Mouse (Mus musculus) CH12.LX (cell line): Measurements from ENCODE around the gene Ranbp9. TPM values are rescaled to one million over a fixed set of nuclear protein-coding genes. Genes with fewer than 3 reads are reported as not detected.

ENCODE experiments used
- DNase-seq: peaks from one replicate; pipeline ENCODE4 v3.0.0-alpha.2; 2013; ENCODE audit errors: extremely low read depth
- H3K27ac ChIP-seq: 2 replicates; pipeline ENCODE4 v1.5.1; 2012; ENCODE audit warnings: low read depth, mild to moderate bottlenecking, control low read depth, moderate library complexity; ENCODE audit not compliant: insufficient read depth
- H3K27me3 ChIP-seq: replicated peaks from 2 replicates; pipeline ENCODE3; 2012; ENCODE audit warnings: inconsistent platforms
- H3K36me3 ChIP-seq, 2 experiments: replicated peaks in 1 of 2; 2 replicates each; pipeline versions ENCODE3 to v1.6.1; 2012; ENCODE audit warnings: inconsistent platforms in 1 of 2, low read length in 1 of 2, mild to moderate bottlenecking in 1 of 2, mixed read lengths in 1 of 2, moderate library complexity in 1 of 2; ENCODE audit not compliant: control insufficient read depth in 1 of 2, insufficient read depth in 1 of 2
- H3K4me1 ChIP-seq, 2 experiments: 2 replicates each; pipeline ENCODE4 v1.6.1; 2012; ENCODE audit warnings: inconsistent platforms in 1 of 2, moderate library complexity in 1 of 2; ENCODE audit not compliant: insufficient read depth in 2 of 2, control insufficient read depth in 1 of 2
- H3K4me2 ChIP-seq: 2 replicates; pipeline ENCODE4 v1.6.1; 2012; ENCODE audit warnings: low read depth, mild to moderate bottlenecking, control low read depth; ENCODE audit not compliant: poor library complexity, insufficient read depth, severe bottlenecking
- H3K4me3 ChIP-seq, 3 experiments: fragments of 150-350 bp in 1 of 3; sonication (generic) in 1 of 3; replicated peaks in 1 of 3; 2 replicates each; pipeline versions ENCODE3 to v1.5.1; 2011 to 2012; ENCODE audit warnings: low read depth in 2 of 3, low read length in 2 of 3, mild to moderate bottlenecking in 2 of 3, moderate library complexity in 2 of 3, control low read depth in 1 of 3, improper control_type of control experiment in 1 of 3, inconsistent platforms in 1 of 3, mixed read lengths in 1 of 3; ENCODE audit not compliant: poor library complexity in 1 of 3
- H3K79me2 ChIP-seq: replicated peaks from 2 replicates; pipeline ENCODE4 v1.6.1; 2012; ENCODE audit warnings: mild to moderate bottlenecking, moderate library complexity; ENCODE audit not compliant: control insufficient read depth, poor library complexity, insufficient read depth, severe bottlenecking; ENCODE audit errors: extremely low read depth
- H3K9ac ChIP-seq: 2 replicates; pipeline ENCODE4 v1.6.1; 2012; ENCODE audit warnings: low read depth, mild to moderate bottlenecking, control low read depth, moderate library complexity; ENCODE audit not compliant: insufficient read depth
- H3K9me3 ChIP-seq: replicated peaks from 2 replicates; pipeline ENCODE3; 2012; ENCODE audit warnings: low read length, inconsistent platforms, mixed read lengths
- BHLHE40 ChIP-seq: IDR thresholded peaks from 2 replicates; pipeline ENCODE4 v1.6.1; 2011; ENCODE audit warnings: mild to moderate bottlenecking, low read depth, low read length, improper control_type of control experiment
- CHD1 ChIP-seq: IDR thresholded peaks from 2 replicates; pipeline ENCODE4 v1.6.1; 2012; ENCODE audit warnings: low read depth, low read length, improper control_type of control experiment, inconsistent platforms
- ELF1 ChIP-seq: IDR thresholded peaks from 2 replicates; pipeline ENCODE4 v1.6.1; 2014; ENCODE audit warnings: low read depth, mild to moderate bottlenecking, inconsistent platforms, low read length, improper control_type of control experiment
- GABPA ChIP-seq: IDR thresholded peaks from 2 replicates; pipeline ENCODE4 v1.6.1; 2012; ENCODE audit warnings: low read depth, low read length, improper control_type of control experiment, inconsistent platforms; ENCODE audit not compliant: insufficient replicate concordance
- HCFC1 ChIP-seq: IDR thresholded peaks from 2 replicates; pipeline ENCODE4 v1.6.1; 2012; ENCODE audit warnings: low read depth, mild to moderate bottlenecking, inconsistent platforms, low read length, improper control_type of control experiment
- IRF4 ChIP-seq: IDR thresholded peaks from 2 replicates; pipeline ENCODE4 v1.6.1; 2014; ENCODE audit warnings: low read depth, mild to moderate bottlenecking, inconsistent platforms, low read length, improper control_type of control experiment
- JUND ChIP-seq: conservative IDR thresholded peaks from 2 replicates; pipeline ENCODE4 v1.6.1; 2011; ENCODE audit warnings: low read depth, low read length, improper control_type of control experiment
- KAT2A ChIP-seq: IDR thresholded peaks from 2 replicates; pipeline ENCODE4 v1.6.1; 2012; ENCODE audit warnings: low read length, improper control_type of control experiment, inconsistent platforms; ENCODE audit not compliant: insufficient replicate concordance
- MEF2A ChIP-seq: IDR thresholded peaks from 2 replicates; pipeline ENCODE4 v1.6.1; 2014; ENCODE audit warnings: low read depth, mild to moderate bottlenecking, inconsistent platforms, low read length, improper control_type of control experiment, borderline replicate concordance
- MXI1 ChIP-seq: IDR thresholded peaks from 2 replicates; pipeline ENCODE4 v1.6.1; 2011; ENCODE audit warnings: mild to moderate bottlenecking, low read depth, low read length, improper control_type of control experiment
- MYC ChIP-seq: IDR thresholded peaks from 2 replicates; pipeline ENCODE4 v1.6.1; 2011; ENCODE audit warnings: low read depth, mild to moderate bottlenecking, improper control_type of control experiment, low read length
- NELFE ChIP-seq: IDR thresholded peaks from 2 replicates; pipeline ENCODE4 v1.6.1; 2011; ENCODE audit warnings: low read depth, low read length, improper control_type of control experiment
- POLR2A ChIP-seq: IDR thresholded peaks from 2 replicates; pipeline ENCODE4 v1.6.1; 2011; ENCODE audit warnings: low read depth, mild to moderate bottlenecking, improper control_type of control experiment, low read length
- POLR2AphosphoS2 ChIP-seq: IDR thresholded peaks from 2 replicates; pipeline ENCODE4 v1.6.1; 2011; ENCODE audit warnings: low read depth, low read length, improper control_type of control experiment
- RCOR1 ChIP-seq: conservative IDR thresholded peaks from 2 replicates; pipeline ENCODE4 v1.6.1; 2012; ENCODE audit warnings: low read depth, mild to moderate bottlenecking, inconsistent platforms, low read length, improper control_type of control experiment
- SIN3A ChIP-seq: IDR thresholded peaks from 2 replicates; pipeline ENCODE4 v1.6.1; 2012; ENCODE audit warnings: low read length, improper control_type of control experiment, inconsistent platforms
- TBP ChIP-seq: conservative IDR thresholded peaks from 2 replicates; pipeline ENCODE4 v1.6.1; 2011; ENCODE audit warnings: low read depth, low read length, improper control_type of control experiment
- TCF12 ChIP-seq: IDR thresholded peaks from 2 replicates; pipeline ENCODE4 v1.6.1; 2014; ENCODE audit warnings: low read depth, mild to moderate bottlenecking, inconsistent platforms, low read length, improper control_type of control experiment
- USF1 ChIP-seq: IDR thresholded peaks from 2 replicates; pipeline ENCODE4 v1.6.1; 2014; ENCODE audit warnings: low read depth, mild to moderate bottlenecking, inconsistent platforms, low read length, improper control_type of control experiment
- USF2 ChIP-seq: conservative IDR thresholded peaks from 2 replicates; pipeline ENCODE4 v1.6.1; 2011; ENCODE audit warnings: low read depth, low read length, improper control_type of control experiment
- ZC3H11A ChIP-seq: IDR thresholded peaks from 2 replicates; pipeline ENCODE4 v1.6.1; 2012; ENCODE audit warnings: low read depth, mild to moderate bottlenecking, inconsistent platforms, low read length, improper control_type of control experiment
- dilution Hi-C: fragments of 300-500 bp; cut with MboI; formaldehyde crosslinking; loops from 2 replicates; pipeline ENCODE4 v1.14.3; 2020; ENCODE audit warnings: low sequenced_read_pairs; ENCODE audit not compliant: extremely low pct_unique_long_range_greater_than_20kb, extremely low pct_ligation_motif_present
- in situ Hi-C: fragments of 300-500 bp; cut with MboI; formaldehyde crosslinking; loops from 3 replicates; pipeline ENCODE4 v1.14.3; 2019; ENCODE audit warnings: low sequenced_read_pairs, low pct_ligation_motif_present, low pct_unique_long_range_greater_than_20kb, mixed read lengths
- polyA plus RNA-seq: library from polyadenylated mRNA; unstranded; fragments of >175 nt; gene quantifications from 2 replicates; pipeline ENCODE4 v1.2.1, GENCODE M21; 2012; ENCODE audit warnings: low read depth; ENCODE audit not compliant: insufficient read length
- total RNA-seq, 2 experiments: library from RNA; depleted of rRNA; stranded (reverse); fragments of 300-350 nt in 1 of 2; fragments of >200 nt in 1 of 2; gene quantifications; 2 replicates each; pipeline ENCODE4 v1.2.3; 2012 to 2014

Ranbp9 gene
- total and polyA plus RNA-seq, 3 experiments, result 22.0 to 37.6 (median 31.8) TPM

DNA sequence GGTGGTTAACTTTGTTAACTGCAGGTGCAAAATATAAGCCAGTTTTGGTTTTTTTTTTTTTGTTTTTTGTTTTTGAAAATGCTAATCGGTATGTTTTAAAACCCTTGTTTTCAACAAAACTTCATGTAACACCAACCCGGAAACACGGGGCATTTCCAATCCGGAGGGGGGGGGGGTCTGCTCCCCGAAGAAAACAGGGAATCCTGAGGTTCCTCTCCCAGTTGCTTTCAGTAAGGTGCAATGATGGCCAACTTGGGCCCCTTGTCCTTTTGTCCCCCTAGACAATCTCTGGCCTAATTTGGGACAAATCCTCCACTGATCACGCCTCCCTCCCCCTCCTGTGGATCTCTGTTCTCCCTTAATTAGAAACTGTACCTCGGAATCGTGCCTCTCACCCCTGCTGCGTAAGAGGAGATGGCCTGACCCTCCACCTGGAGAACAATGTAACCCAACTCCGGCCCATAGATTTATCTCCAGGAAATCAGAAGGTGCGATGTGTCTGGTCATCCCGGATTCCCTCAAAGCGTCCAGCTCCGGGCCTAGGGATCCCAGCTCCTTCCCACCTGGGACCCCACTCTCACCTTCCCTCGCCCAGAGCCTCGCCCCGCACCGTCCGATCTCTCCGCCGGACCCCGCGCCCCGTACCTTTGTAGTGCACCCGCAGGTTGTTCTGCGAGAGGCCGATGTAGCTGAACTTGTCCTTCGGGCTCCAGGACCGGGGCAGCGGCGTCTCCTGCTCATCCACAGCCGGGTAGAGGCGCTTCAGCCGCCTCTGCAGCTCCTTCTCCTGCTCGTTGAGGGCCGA is 1.1 kb downstream of the Ranbp9 start:
- no peak overlapping the region for H3K27ac ChIP-seq
- peak overlapping the region; percentile 57 for H3K4me2 ChIP-seq
- H3K9ac ChIP-seq, result peak overlapping the region; percentile 94
- H3K36me3 ChIP-seq, result peaks cover 0 to 13% of the 10 kb centered on the region in 2 experiments
- 0 out of 2 replicates have a peak, but pooled peaks have one; percentile 32 for TF ChIP-seq MXI1
- TF ChIP-seq ELF1, result peak; percentile 60
- TF ChIP-seq BHLHE40, result 0 out of 2 replicates have a peak, but pooled peaks have one; percentile 17
- TF ChIP-seq POLR2A, result no peak
- TF ChIP-seq CHD1, result 0 out of 2 replicates have a peak, but pooled peaks have one; percentile 38
- TF ChIP-seq MYC, result no peak
- TF ChIP-seq NELFE, result no peak
- H3K27me3 ChIP-seq, result no peaks in the 10 kb centered on the region
- H3K4me1 ChIP-seq, result peaks cover 10 to 37% of the 10 kb centered on the region in 2 experiments
- DNase-seq, result peak; percentile 24
- in situ Hi-C loops (no loop called here), dilution Hi-C loops (no loop called here)
- no peaks in the 10 kb centered on the region for H3K9me3 ChIP-seq
- H3K79me2 ChIP-seq, result peaks cover 51% of the 10 kb centered on the region
- peak overlapping the region; percentile 64 to 91 (median 90) for H3K4me3 ChIP-seq

DNA sequence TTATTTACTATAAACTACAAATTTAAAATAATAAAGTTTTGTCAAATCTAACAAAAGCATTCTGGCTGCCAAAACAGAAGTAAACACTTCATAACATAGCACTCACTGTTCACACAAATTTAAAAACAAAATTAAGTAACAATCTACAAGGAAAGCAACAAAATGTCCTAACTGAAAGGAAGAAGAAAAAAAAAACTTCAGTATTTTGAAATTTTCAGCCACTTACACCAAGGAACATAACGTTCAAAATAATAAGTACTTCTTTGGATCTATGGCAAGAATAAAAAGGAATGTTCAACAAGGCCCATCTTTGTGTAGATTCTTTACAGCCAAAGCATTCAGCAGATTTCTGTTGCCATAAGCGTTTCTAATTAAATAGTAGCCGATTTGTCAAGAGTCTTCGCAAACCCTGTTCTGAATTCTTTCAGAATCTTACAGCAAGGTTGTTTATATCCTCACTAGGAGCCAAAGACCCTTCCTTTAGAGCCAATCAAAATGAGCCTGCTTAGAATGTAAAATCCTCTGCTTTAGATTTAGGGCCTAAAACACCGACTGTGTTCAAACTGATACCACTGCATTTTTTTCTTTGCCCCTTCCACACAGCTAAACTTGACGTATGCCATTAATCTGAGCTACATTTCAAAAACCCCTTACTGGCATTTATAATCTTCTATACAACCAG is 1.9 kb downstream of the Ranbp9 start:
- H3K4me2 ChIP-seq, result peak overlapping the region; percentile 90
- no peaks in the 10 kb centered on the region for H3K27me3 ChIP-seq
- peak overlapping the region; percentile 94 for H3K9ac ChIP-seq
- H3K27ac ChIP-seq, result no peak overlapping the region
- peaks cover 59% of the 10 kb centered on the region for H3K79me2 ChIP-seq
- in situ Hi-C loops, result no loop called here
- dilution Hi-C loops, result no loop called here
- peak overlapping the region; percentile 64 to 91 (median 90) for H3K4me3 ChIP-seq
- H3K9me3 ChIP-seq, result no peaks in the 10 kb centered on the region
- no peak for DNase-seq
- peaks cover 10 to 44% of the 10 kb centered on the region in 2 experiments for H3K4me1 ChIP-seq
- peaks cover 0 to 16% of the 10 kb centered on the region in 2 experiments for H3K36me3 ChIP-seq
- TF ChIP-seq ZC3H11A, result no peak
- TF ChIP-seq JUND, result no peak
- no peak for TF ChIP-seq USF2
- no peak for TF ChIP-seq GABPA
- no peak for TF ChIP-seq TCF12
- TF ChIP-seq SIN3A, result no peak
- TF ChIP-seq TBP, result no peak
- TF ChIP-seq IRF4, result no peak
- no peak for TF ChIP-seq HCFC1
- no peak for TF ChIP-seq RCOR1
- no peak for TF ChIP-seq POLR2AphosphoS2
- no peak for TF ChIP-seq USF1
- no peak for TF ChIP-seq MEF2A
- TF ChIP-seq POLR2A, result no peak
- no peak for TF ChIP-seq KAT2A
